ENCODE assay signal across 17 mouse cellular contexts in genomic region chr5:146188144-146188543, GRCm38 (mm10). TPM values are rescaled to one million over a fixed set of nuclear protein-coding genes. Genes with fewer than 3 reads are reported as not detected.
DNase-seq lines count a peak whose midpoint lies in the region; ATAC-seq and TF ChIP-seq lines count a peak whose summit lies in the region.
"Had no signal": no experiment of that assay in that cellular context is flagged by ENCODE, and none has a peak within 500 bp of the region (broad histone marks: within the 10 kb centered on the region; RNA-seq: fewer than 3 reads in every experiment).

No protein-coding gene starts in this region.

- no peaks in the 10 kb centered on the region for H3K4me1 ChIP-seq in liver, embryonic 11.5 days (replicated peaks; ENCODE audit: control insufficient read depth, insufficient read depth, low read length)
- no peaks in the 10 kb centered on the region for H3K4me1 ChIP-seq in hindbrain, embryonic 12.5 days
- no peaks in the 10 kb centered on the region for H3K4me1 ChIP-seq in hindbrain, embryonic 16.5 days (ENCODE audit: control insufficient read depth, insufficient read depth, low read depth, low read length)
- H3K4me1 ChIP-seq: forebrain, embryonic 15.5 days; heart, embryonic 15.5 days; hindbrain, embryonic 13.5 days; liver, embryonic 15.5 days; neural tube, embryonic 15.5 days had no signal

- peak; percentile 27; the same call in 1 of the 2 replicates for TF ChIP-seq CTCF in layer of hippocampus, adult 2 months (conservative IDR thresholded peaks at IDR 0.05)
- TF ChIP-seq CTCF in Patski (IDR thresholded peaks at IDR 0.05) = peak; percentile 44

- no peak overlapping the region for H3K4me2 ChIP-seq in liver, embryonic 11.5 days
- H3K4me2 ChIP-seq in hindbrain, embryonic 12.5 days (replicated peaks) = no peak overlapping the region
- H3K4me2 ChIP-seq in hindbrain, embryonic 16.5 days (ENCODE audit: low read length) = no peak overlapping the region
- H3K4me2 ChIP-seq: forebrain, embryonic 15.5 days; heart, embryonic 15.5 days; hindbrain, embryonic 13.5 days; liver, embryonic 15.5 days; neural tube, embryonic 15.5 days had no signal

- H3K36me3 ChIP-seq in liver, embryonic 11.5 days (ENCODE audit: control insufficient read depth, insufficient read depth, low read length) = no peaks in the 10 kb centered on the region
- no peaks in the 10 kb centered on the region for H3K36me3 ChIP-seq in hindbrain, embryonic 12.5 days
- no peaks in the 10 kb centered on the region for H3K36me3 ChIP-seq in hindbrain, embryonic 16.5 days (ENCODE audit: control insufficient read depth, insufficient read depth, low read length)
- H3K36me3 ChIP-seq: forebrain, embryonic 15.5 days; G1E; heart, embryonic 15.5 days; hindbrain, embryonic 13.5 days; liver, embryonic 15.5 days; neural tube, embryonic 15.5 days had no signal

- DNase-seq in cerebellum, postnatal 10 days = peak; percentile 18 to 31
- no peak for DNase-seq in cerebellum, postnatal 4 days (ENCODE audit: low spot score in 2 of 2)
- no peak for DNase-seq in layer of hippocampus, adult 2 months (ENCODE audit: low spot score in 2 of 2)
- no peak for DNase-seq in layer of hippocampus, adult 18-20 months (ENCODE audit: low spot score in 2 of 2)
- no peak for DNase-seq in Patski (ENCODE audit: low read depth, low spot score)
- DNase-seq in liver, embryonic 11.5 days (ENCODE audit: low spot score) = no peak

- WGBS in liver, embryonic 11.5 days = 84% methylated on average over 1 of the region's 1 CpGs
- WGBS in hindbrain, embryonic 12.5 days = 86% methylated on average over 1 of the region's 1 CpGs
- WGBS in hindbrain, embryonic 16.5 days = 84% methylated on average over 1 of the region's 1 CpGs

- in situ Hi-C loops in Patski (cut with MboI; ENCODE audit: low pct_unique_long_range_greater_than_20kb) = loop anchor here (25.0 kb wide), 1 partner anchor 274 kb away; no protein-coding TSS in a partner anchor

- H3K9me3 ChIP-seq in liver, embryonic 11.5 days (ENCODE audit: control insufficient read depth, low read length) = no peaks in the 10 kb centered on the region
- H3K9me3 ChIP-seq in hindbrain, embryonic 12.5 days (replicated peaks) = peaks cover 10% of the 10 kb centered on the region; the same call in 1 of the 2 replicates
- no peaks in the 10 kb centered on the region for H3K9me3 ChIP-seq in hindbrain, embryonic 16.5 days (ENCODE audit: control insufficient read depth, low read length)
- H3K9me3 ChIP-seq: forebrain, embryonic 15.5 days; G1E; heart, embryonic 15.5 days; liver, embryonic 15.5 days; neural tube, embryonic 15.5 days had no signal

- CTCF ChIA-PET in Patski (lab: Charles Lee) = interaction anchor here (0.7 to 1.2 kb wide), 4 partner anchors 79 to 123 kb away, joined by 3 to 5 read pairs (median 4); no protein-coding TSS in a partner anchor

- ATAC-seq in Patski = no peak
- ATAC-seq in liver, embryonic 11.5 days (replicated peaks; ENCODE audit: low FRiP score) = peak; percentile 39; the same call in 1 of the 2 replicates
- no peak for ATAC-seq in hindbrain, embryonic 12.5 days (ENCODE audit: low FRiP score)
- no peak for ATAC-seq in hindbrain, embryonic 16.5 days
- ATAC-seq: forebrain, embryonic 15.5 days had no signal

- peaks cover 3% of the 10 kb centered on the region for H3K27me3 ChIP-seq in Patski
- H3K27me3 ChIP-seq in liver, embryonic 11.5 days (replicated peaks; ENCODE audit: control insufficient read depth, insufficient read depth, low read length) = no peaks in the 10 kb centered on the region
- no peaks in the 10 kb centered on the region for H3K27me3 ChIP-seq in hindbrain, embryonic 12.5 days
- no peaks in the 10 kb centered on the region for H3K27me3 ChIP-seq in hindbrain, embryonic 16.5 days (replicated peaks; ENCODE audit: control insufficient read depth, insufficient read depth, low read length)
- H3K27me3 ChIP-seq: forebrain, embryonic 15.5 days; heart, embryonic 15.5 days; hindbrain, embryonic 13.5 days; liver, embryonic 15.5 days; neural tube, embryonic 15.5 days had no signal

- H3K4me3 ChIP-seq in layer of hippocampus, adult 2 months = no peak overlapping the region
- no peak overlapping the region for H3K4me3 ChIP-seq in liver, embryonic 11.5 days (ENCODE audit: low read depth, low read length)
- H3K4me3 ChIP-seq in hindbrain, embryonic 12.5 days = no peak overlapping the region
- H3K4me3 ChIP-seq in hindbrain, embryonic 16.5 days (ENCODE audit: low read length) = no peak overlapping the region
- H3K4me3 ChIP-seq: forebrain, embryonic 15.5 days; heart, embryonic 15.5 days; hindbrain, embryonic 13.5 days; liver, embryonic 15.5 days; neural tube, embryonic 15.5 days had no signal

- POLR2A ChIA-PET in Patski (lab: Charles Lee) = no interaction called here

- no peak overlapping the region for H3K9ac ChIP-seq in liver, embryonic 11.5 days (ENCODE audit: low read depth, low read length)
- H3K9ac ChIP-seq in hindbrain, embryonic 12.5 days = no peak overlapping the region
- H3K9ac ChIP-seq in hindbrain, embryonic 16.5 days (ENCODE audit: low read depth, low read length) = no peak overlapping the region
- H3K9ac ChIP-seq: forebrain, embryonic 15.5 days; heart, embryonic 15.5 days; hindbrain, embryonic 13.5 days; liver, embryonic 15.5 days; neural tube, embryonic 15.5 days had no signal

- H3K27ac ChIP-seq in layer of hippocampus, adult 2 months = no peak overlapping the region
- H3K27ac ChIP-seq in liver, embryonic 11.5 days (ENCODE audit: low read depth, low read length) = no peak overlapping the region
- no peak overlapping the region for H3K27ac ChIP-seq in hindbrain, embryonic 12.5 days
- no peak overlapping the region for H3K27ac ChIP-seq in hindbrain, embryonic 16.5 days (ENCODE audit: low read depth, low read length)
- H3K27ac ChIP-seq: forebrain, embryonic 15.5 days; heart, embryonic 15.5 days; hindbrain, embryonic 13.5 days; liver, embryonic 15.5 days; neural tube, embryonic 15.5 days had no signal

RNA-seq across cellular contexts. Expression of gene 1700001J03Rik, which starts 3.0 kb away (rescaled TPM):
- total RNA-seq in layer of hippocampus, adult 2 months (2021) = 1 to 10 TPM; 1.2 to 1.6 TPM
- total RNA-seq in layer of hippocampus, adult 18-20 months (2021) = under 1 TPM in 1 of 2 experiments, not detected in 1; 0.84 TPM
- polyA plus RNA-seq in Patski (2021) = not detected
- polyA plus RNA-seq in liver, embryonic 11.5 days (2014; fragmentation: Nextera tagmentation; extraction: Ambion mirVana) = not detected in 2 replicates
- polyA plus RNA-seq in hindbrain, embryonic 12.5 days (2016; fragmentation: Nextera tagmentation; extraction: Ambion mirVana) = not detected in 2 replicates
- 0.35 TPM in 1 of 2 replicates, not detected in the other for polyA plus RNA-seq in hindbrain, embryonic 16.5 days (2015; fragmentation: Nextera tagmentation; extraction: Ambion mirVana)
- polyA plus RNA-seq: forebrain, embryonic 15.5 days; G1E; heart, embryonic 15.5 days; hindbrain, embryonic 13.5 days; liver, embryonic 15.5 days; neural tube, embryonic 15.5 days had no signal

RNA-seq across cellular contexts. Expression of gene Gm6309, which starts 17.6 kb away (rescaled TPM):
- total RNA-seq in layer of hippocampus, adult 2 months (2021) = not detected
- not detected for total RNA-seq in layer of hippocampus, adult 18-20 months (2021)
- not detected for polyA plus RNA-seq in Patski (2021)
- not detected in 2 replicates for polyA plus RNA-seq in liver, embryonic 11.5 days (2014; fragmentation: Nextera tagmentation; extraction: Ambion mirVana)
- not detected in 2 replicates for polyA plus RNA-seq in hindbrain, embryonic 12.5 days (2016; fragmentation: Nextera tagmentation; extraction: Ambion mirVana)
- polyA plus RNA-seq in hindbrain, embryonic 16.5 days (2015; fragmentation: Nextera tagmentation; extraction: Ambion mirVana) = not detected in 2 replicates
- total RNA-seq: adrenal gland, postnatal 25 days; G1E; gastrocnemius, postnatal 25 days; left cerebral cortex, postnatal 25 days had no signal
- polyA plus RNA-seq: forebrain, embryonic 15.5 days; G1E; heart, embryonic 15.5 days; hindbrain, embryonic 13.5 days; liver, embryonic 15.5 days; neural tube, embryonic 15.5 days had no signal

RNA-seq across cellular contexts. Expression of gene Gm5565, which starts 27.8 kb away (rescaled TPM):
- total RNA-seq in layer of hippocampus, adult 2 months (2021) = not detected
- not detected for total RNA-seq in layer of hippocampus, adult 18-20 months (2021)
- not detected for polyA plus RNA-seq in Patski (2021)
- polyA plus RNA-seq in liver, embryonic 11.5 days (2014; fragmentation: Nextera tagmentation; extraction: Ambion mirVana) = not detected in 2 replicates
- not detected in 2 replicates for polyA plus RNA-seq in hindbrain, embryonic 12.5 days (2016; fragmentation: Nextera tagmentation; extraction: Ambion mirVana)
- polyA plus RNA-seq in hindbrain, embryonic 16.5 days (2015; fragmentation: Nextera tagmentation; extraction: Ambion mirVana) = not detected in 2 replicates
- total RNA-seq: adrenal gland, postnatal 25 days; G1E; gastrocnemius, postnatal 25 days; left cerebral cortex, postnatal 25 days had no signal
- polyA plus RNA-seq: forebrain, embryonic 15.5 days; G1E; heart, embryonic 15.5 days; hindbrain, embryonic 13.5 days; liver, embryonic 15.5 days; neural tube, embryonic 15.5 days had no signal

RNA-seq across cellular contexts. Expression of gene Rnf6, which starts 33.2 kb away (rescaled TPM):
- total RNA-seq in layer of hippocampus, adult 2 months (2021) = 10 to 100 TPM; 64.6 to 70.8 TPM
- total RNA-seq in layer of hippocampus, adult 18-20 months (2021) = 10 to 100 TPM; 71.7 to 72.5 TPM
- 82.9 TPM for polyA plus RNA-seq in Patski (2021)
- polyA plus RNA-seq in liver, embryonic 11.5 days (2014; fragmentation: Nextera tagmentation; extraction: Ambion mirVana) = 31.5 and 32.6 TPM in 2 replicates
- 23.5 and 26.2 TPM in 2 replicates for polyA plus RNA-seq in hindbrain, embryonic 12.5 days (2016; fragmentation: Nextera tagmentation; extraction: Ambion mirVana)
- polyA plus RNA-seq in hindbrain, embryonic 16.5 days (2015; fragmentation: Nextera tagmentation; extraction: Ambion mirVana) = 28.0 and 30.1 TPM in 2 replicates

RNA-seq across cellular contexts. Expression of gene Cdk8, which starts 42.9 kb away (rescaled TPM):
- total RNA-seq in layer of hippocampus, adult 2 months (2021) = 10 to 100 TPM; 40.7 to 44.5 TPM
- 10 to 100 TPM; 41.7 to 43.2 TPM for total RNA-seq in layer of hippocampus, adult 18-20 months (2021)
- polyA plus RNA-seq in Patski (2021) = 44.3 TPM
- polyA plus RNA-seq in liver, embryonic 11.5 days (2014; fragmentation: Nextera tagmentation; extraction: Ambion mirVana) = 31.5 and 34.3 TPM in 2 replicates
- polyA plus RNA-seq in hindbrain, embryonic 12.5 days (2016; fragmentation: Nextera tagmentation; extraction: Ambion mirVana) = 30.9 and 32.6 TPM in 2 replicates
- 11.2 and 13.9 TPM in 2 replicates for polyA plus RNA-seq in hindbrain, embryonic 16.5 days (2015; fragmentation: Nextera tagmentation; extraction: Ambion mirVana)

Comparison
In these comparisons a context has a peak if more than half of its experiments do, and no peak if none do; other contexts are left out.
1. DNase-seq: peak in cerebellum, postnatal 10 days (2 of 2); none in cerebellum, postnatal 4 days (0 of 2), layer of hippocampus, adult 2 months (0 of 2), layer of hippocampus, adult 18-20 months (0 of 2), Patski (single experiment) and liver, embryonic 11.5 days (single experiment).